Mouse (Mus musculus): ENCODE data around the gene Krt71. TPM values are rescaled to one million over a fixed set of nuclear protein-coding genes. Genes with fewer than 3 reads are reported as not detected.

Gene Krt71
- not detected in 2 replicates for polyA plus RNA-seq (2012; rRNA removed; ENCODE audit: low replicate concordance)

DNA sequence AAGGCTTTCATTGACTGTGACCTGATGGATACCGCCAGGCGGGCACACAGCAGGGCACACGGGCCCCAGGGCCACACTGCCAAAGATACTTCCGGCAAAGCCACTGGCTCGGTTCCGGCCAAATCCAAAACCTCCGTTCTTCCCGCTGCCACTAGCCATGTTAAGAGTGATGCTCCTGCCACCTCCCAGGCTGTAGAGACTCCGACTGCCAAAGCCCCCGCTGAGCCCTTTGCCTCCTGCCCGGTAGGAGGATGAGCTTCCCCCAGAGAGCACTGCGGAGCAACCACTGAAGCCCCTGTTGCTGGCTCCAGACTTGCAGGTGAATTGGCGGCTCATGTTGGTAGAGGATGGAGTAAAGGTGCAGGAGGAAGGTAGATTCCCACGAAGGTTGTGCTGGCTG, at the start of gene Krt71:
Gene Krt71, minus strand, starts transcription at position 399 of the 400 bp plus-strand sequence.

GRCm38 (mm10) chr15:101786360-101786759, 43.5 kb upstream of the Krt71 start, which contains the start of gene Krt72:
Gene Krt72 (minus strand): TSS chr15:101786460.

DNA sequence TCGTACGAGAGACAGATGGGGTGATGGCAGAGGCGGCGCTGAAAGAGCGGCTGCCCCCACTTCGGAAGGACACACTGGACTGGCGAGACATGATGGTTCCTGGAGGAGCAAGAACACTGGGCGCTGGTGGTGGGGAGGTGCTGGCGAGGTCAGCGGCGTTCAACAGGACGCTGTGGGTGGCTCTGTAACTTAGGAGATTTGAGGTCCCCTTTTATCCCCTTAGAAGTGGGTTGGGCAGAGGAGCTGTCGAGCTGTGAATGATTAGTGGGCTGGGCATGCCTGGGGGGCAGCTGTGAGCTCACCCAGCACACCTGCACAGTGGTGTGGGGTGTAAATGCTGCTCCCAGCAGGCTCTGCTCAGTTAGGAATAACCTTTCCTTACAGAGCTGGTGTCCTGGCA, 30.2 kb downstream of the Krt71 start, which contains the start of gene Krt5:
Gene Krt5, minus strand, starts transcription at position 179 of the 400 bp plus-strand sequence.

GRCm38 (mm10) chr15:101694207-101694606, 48.7 kb downstream of the Krt71 start, which contains the start of gene Krt6a:
Gene Krt6a (minus strand): TSS chr15:101694307.

Other genes starting within 250 kb of the Krt71 start
- 3.8 TPM in 1 of 2 replicates, not detected in the other for gene Gm49425, start 225.8 kb downstream of the Krt71 start, polyA plus RNA-seq (2012; rRNA removed; ENCODE audit: low replicate concordance)
- gene Krt84, start 210.3 kb downstream of the Krt71 start, polyA plus RNA-seq (2012; rRNA removed; ENCODE audit: low replicate concordance), result not detected in 2 replicates
- not detected in 2 replicates for gene Krt82, start 192.4 kb downstream of the Krt71 start, polyA plus RNA-seq (2012; rRNA removed; ENCODE audit: low replicate concordance)
- 0.84 TPM in 1 of 2 replicates, not detected in the other for gene Krt90, start 180.2 kb downstream of the Krt71 start, polyA plus RNA-seq (2012; rRNA removed; ENCODE audit: low replicate concordance)
- not detected in 2 replicates for gene Krt75, start 169.2 kb downstream of the Krt71 start, polyA plus RNA-seq (2012; rRNA removed; ENCODE audit: low replicate concordance)
- not detected in 2 replicates for gene Gm5414, start 114.9 kb downstream of the Krt71 start, polyA plus RNA-seq (2012; rRNA removed; ENCODE audit: low replicate concordance)
- not detected in 2 replicates for gene Gm5478, start 95.7 kb downstream of the Krt71 start, polyA plus RNA-seq (2012; rRNA removed; ENCODE audit: low replicate concordance)
- gene Krt6b, start 62.8 kb downstream of the Krt71 start, polyA plus RNA-seq (2012; rRNA removed; ENCODE audit: low replicate concordance), result not detected in 2 replicates
- not detected in 2 replicates for gene Krt6a, start 48.8 kb downstream of the Krt71 start, polyA plus RNA-seq (2012; rRNA removed; ENCODE audit: low replicate concordance)
- gene Krt5, start 30.2 kb downstream of the Krt71 start, polyA plus RNA-seq (2012; rRNA removed; ENCODE audit: low replicate concordance), result 0.07 and 3.5 TPM in 2 replicates
- not detected in 2 replicates for gene Krt72, start 43.4 kb upstream of the Krt71 start, polyA plus RNA-seq (2012; rRNA removed; ENCODE audit: low replicate concordance)
- gene Krt73, start 59.2 kb upstream of the Krt71 start, polyA plus RNA-seq (2012; rRNA removed; ENCODE audit: low replicate concordance), result not detected in 2 replicates
- gene Krt2, start 75.1 kb upstream of the Krt71 start, polyA plus RNA-seq (2012; rRNA removed; ENCODE audit: low replicate concordance), result 0.10 TPM in 1 of 2 replicates, not detected in the other
- gene Krt1, start 107.7 kb upstream of the Krt71 start, polyA plus RNA-seq (2012; rRNA removed; ENCODE audit: low replicate concordance), result 0.08 TPM in 1 of 2 replicates, not detected in the other
- gene Krt77, start 126.6 kb upstream of the Krt71 start, polyA plus RNA-seq (2012; rRNA removed; ENCODE audit: low replicate concordance), result not detected in 2 replicates
- 0.13 TPM in 1 of 2 replicates, not detected in the other for gene Krt76, start 149.8 kb upstream of the Krt71 start, polyA plus RNA-seq (2012; rRNA removed; ENCODE audit: low replicate concordance)
- 0.07 and 0.53 TPM in 2 replicates for gene Krt4, start 181.6 kb upstream of the Krt71 start, polyA plus RNA-seq (2012; rRNA removed; ENCODE audit: low replicate concordance)
- gene Krt79, start 197.2 kb upstream of the Krt71 start, polyA plus RNA-seq (2012; rRNA removed; ENCODE audit: low replicate concordance), result 2.7 and 9.0 TPM in 2 replicates
- 0.06 TPM in 2 replicates for gene Krt78, start 211.2 kb upstream of the Krt71 start, polyA plus RNA-seq (2012; rRNA removed; ENCODE audit: low replicate concordance)